Mouse (Mus musculus) monocyte, adult 59 days (primary cell): ENCODE results near the gene Olfr1497. TPM values are rescaled to one million over a fixed set of nuclear protein-coding genes. Genes with fewer than 3 reads are reported as not detected.

ENCODE experiments used
- total RNA-seq, 2 experiments: library from RNA; stranded (reverse); gene quantifications; one replicate each; pipeline ENCODE4 v1.2.4; 2023

Olfr1497 gene
- not detected for total RNA-seq

GRCm38 (mm10) chr19:13798102-13798501, at the start of gene Olfr1497:
Olfr1497 (minus strand) TSS chr19:13798202.

GRCm38 (mm10) chr19:13830388-13830787, 32.4 kb upstream of the Olfr1497 start, which contains the start of gene Olfr1500:
Olfr1500 (minus strand) TSS chr19:13830488.

GRCm38 (mm10) chr19:13819347-13819746, 21.3 kb upstream of the Olfr1497 start, which contains the start of gene Olfr1499:
Olfr1499 (minus strand) TSS chr19:13819447.

DNA sequence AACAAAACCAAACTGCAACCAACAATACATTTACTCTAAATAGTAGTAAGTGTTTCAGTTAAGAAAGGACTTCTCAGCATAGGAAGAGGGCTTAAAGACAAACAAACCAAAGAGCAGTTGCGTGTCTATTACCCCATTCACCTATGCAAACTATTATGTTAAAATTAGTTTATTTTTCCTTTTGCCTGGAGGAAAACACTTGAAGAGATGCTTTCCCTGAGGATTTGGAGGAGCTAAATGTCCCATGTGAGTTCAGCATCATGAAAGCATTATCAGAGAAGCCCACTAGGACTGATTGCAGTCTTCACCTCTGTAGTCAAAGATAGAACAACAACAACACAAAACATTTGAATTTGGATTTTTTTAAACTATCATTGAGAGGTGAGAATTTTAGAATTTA, 20.4 kb downstream of the Olfr1497 start, which contains the start of gene Olfr1496:
TSS of gene Olfr1496 (plus strand) at position 301 of the 400 bp plus-strand sequence.

DNA sequence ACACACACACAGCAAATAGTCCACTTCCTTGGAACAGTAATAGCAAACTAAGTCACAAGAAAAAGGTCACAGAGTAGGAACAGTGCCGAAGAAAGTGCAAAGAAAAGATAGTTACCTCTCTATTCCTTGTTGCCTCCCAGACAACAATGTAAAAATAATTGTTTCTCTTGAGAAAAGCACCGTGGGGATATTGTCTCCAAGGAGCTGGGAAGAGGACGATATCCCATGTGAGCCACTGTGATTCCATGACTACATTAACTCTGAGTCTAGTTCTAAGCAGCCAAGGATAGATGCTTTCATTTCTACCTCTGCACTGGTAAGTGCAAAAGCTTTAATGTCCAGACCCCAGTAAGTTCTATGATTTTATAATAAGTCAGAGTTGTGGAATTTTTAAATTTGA, 33.7 kb downstream of the Olfr1497 start, which contains the start of gene Olfr1495:
TSS of gene Olfr1495 (plus strand) at position 301 of the 400 bp plus-strand sequence.

Other genes starting within 250 kb of the Olfr1497 start
- not detected for gene Olfr1484, start 214.7 kb downstream of the Olfr1497 start, total RNA-seq
- not detected for gene Olfr1487, start 180.8 kb downstream of the Olfr1497 start, total RNA-seq
- not detected for gene Olfr1489, start 166.6 kb downstream of the Olfr1497 start, total RNA-seq
- not detected for gene Olfr1490, start 147.1 kb downstream of the Olfr1497 start, total RNA-seq
- not detected for gene Olfr1491, start 100.9 kb downstream of the Olfr1497 start, total RNA-seq
- not detected for gene Olfr1493-ps1, start 74.9 kb downstream of the Olfr1497 start, total RNA-seq
- not detected for gene Olfr1494, start 58.5 kb downstream of the Olfr1497 start, total RNA-seq
- not detected for gene Olfr1495, start 33.6 kb downstream of the Olfr1497 start, total RNA-seq
- not detected for gene Olfr1496, start 20.3 kb downstream of the Olfr1497 start, total RNA-seq
- gene Olfr1499, start 21.2 kb upstream of the Olfr1497 start, total RNA-seq, result not detected
- not detected for gene Olfr1500, start 32.3 kb upstream of the Olfr1497 start, total RNA-seq
- not detected for gene Olfr1501, start 52.5 kb upstream of the Olfr1497 start, total RNA-seq
- gene Olfr1502, start 63.6 kb upstream of the Olfr1497 start, total RNA-seq, result not detected
- gene Olfr1504, start 99.7 kb upstream of the Olfr1497 start, total RNA-seq, result not detected
- not detected for gene Olfr1505, start 115.3 kb upstream of the Olfr1497 start, total RNA-seq